Mouse (Mus musculus) kidney, embryonic 16.5 days (tissue): Measurements from ENCODE around the gene Gdf9. TPM values are rescaled to one million over a fixed set of nuclear protein-coding genes. Genes with fewer than 3 reads are reported as not detected.

Source experiments
- ATAC-seq: fragments of 200-750 bp; cut with Nextera tagmentation; 2 replicates; pipeline ENCODE4 v1.8.0; 2017; ENCODE audit warnings: moderate TSS enrichment; ENCODE audit not compliant: low FRiP score, low TSS enrichment
- H3K27ac ChIP-seq: fragments of 300-500 bp; sonication (generic); 2 replicates; pipeline ENCODE4 v1.5.1; 2014; ENCODE audit warnings: low read length
- H3K27me3 ChIP-seq: fragments of 300-500 bp; sonication (generic); 2 replicates; pipeline ENCODE4 v1.6.1; 2014; ENCODE audit warnings: low read length, control low read depth, mixed read lengths; ENCODE audit not compliant: insufficient read depth
- H3K36me3 ChIP-seq: fragments of 300-500 bp; sonication (generic); 2 replicates; pipeline ENCODE4 v1.6.1; 2014; ENCODE audit warnings: low read length, control low read depth, mixed read lengths; ENCODE audit not compliant: insufficient read depth
- H3K4me1 ChIP-seq: fragments of 300-500 bp; sonication (generic); 2 replicates; pipeline ENCODE4 v1.6.1; 2014; ENCODE audit warnings: low read length, control low read depth, mixed read lengths; ENCODE audit not compliant: insufficient read depth
- H3K4me2 ChIP-seq: fragments of 300-500 bp; sonication (generic); replicated peaks from 2 replicates; pipeline ENCODE4 v1.6.1; 2014; ENCODE audit warnings: low read depth, low read length
- H3K4me3 ChIP-seq: fragments of 300-500 bp; sonication (generic); 2 replicates; pipeline ENCODE4 v1.5.1; 2014; ENCODE audit warnings: mild to moderate bottlenecking, low read length
- H3K9ac ChIP-seq: fragments of 300-500 bp; sonication (generic); replicated peaks from 2 replicates; pipeline ENCODE4 v1.6.1; 2014; ENCODE audit warnings: low read length
- H3K9me3 ChIP-seq: fragments of 300-500 bp; sonication (generic); 2 replicates; pipeline ENCODE4 v1.6.1; 2016; ENCODE audit warnings: low read length, control low read depth
- WGBS: fragments of 180-500 bp; shearing (Covaris S2); extraction: QIAGEN DNeasy Blood & Tissue Kit; methylation state at CpG from one replicate; pipeline ENCODE4 v1.1.7; 2014; 5-methylcytosine and 5-hydroxymethylcytosine counted together
- polyA plus RNA-seq: library from polyadenylated mRNA; unstranded; fragments of >200 nt; fragmentation: Nextera tagmentation; extraction: Ambion mirVana; gene quantifications from 2 replicates; pipeline ENCODE4 v1.2.1, GENCODE M21; 2015

Gene Gdf9
- polyA plus RNA-seq, 1 experiment from 2014 or later = 1.2 TPM

DNA sequence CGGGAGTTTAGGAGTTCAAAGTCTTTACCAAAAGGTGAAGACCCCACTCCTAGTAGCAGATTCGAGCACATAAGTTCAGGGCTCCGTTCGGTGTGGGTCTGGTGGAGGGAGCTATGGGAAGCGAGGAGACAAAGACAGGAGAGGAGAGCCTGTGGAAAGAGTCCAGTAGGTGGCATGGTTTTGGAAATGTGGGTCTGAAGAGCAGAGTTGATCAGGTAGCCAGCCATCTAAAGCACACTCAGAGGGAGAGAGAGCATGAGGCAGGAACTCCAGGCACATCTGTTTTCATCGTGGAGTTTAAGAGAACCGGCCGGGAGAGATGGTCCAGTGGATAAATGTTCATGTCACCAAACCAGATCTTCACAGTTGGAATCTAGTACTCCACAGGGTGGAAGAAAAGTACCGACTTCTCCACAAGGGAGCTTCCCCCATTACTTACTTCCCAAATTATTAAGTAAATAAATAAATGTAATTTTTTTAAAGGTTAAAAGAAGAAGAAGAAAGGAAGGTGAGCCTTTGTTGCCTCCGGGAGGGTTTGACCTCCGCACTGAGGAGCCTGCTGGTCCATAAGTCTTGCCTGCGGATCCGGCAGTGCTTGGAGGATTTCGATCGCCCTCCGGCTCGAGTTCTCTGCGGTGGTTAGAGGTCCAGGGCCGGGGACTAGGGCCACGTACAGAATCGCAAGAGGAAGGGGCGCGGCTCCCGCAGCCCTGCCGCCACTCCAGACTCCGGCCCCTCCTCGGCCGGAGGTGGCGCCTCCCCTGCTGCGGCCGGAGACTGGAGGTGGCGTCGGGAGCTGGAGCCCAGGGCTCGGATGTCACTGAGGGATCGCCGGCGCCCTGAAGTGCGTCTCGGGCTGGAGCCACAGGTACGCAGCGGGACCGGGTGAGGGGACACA is 25.9 kb downstream of the Gdf9 start, which contains the start of the genes Gm10447 and Shroom1:
Gene Gm10447, minus strand, starts transcription at position 637 of the 898 bp plus-strand sequence.
Gene Shroom1, plus strand, starts transcription at position 732 of the 898 bp plus-strand sequence.
- Histone ChIP-seq H3K4me1 (peaks cover 10% of the 10 kb centered on the region), H3K4me3 (peak within 1 kb of the TSS; percentile 62), H3K36me3 (no peaks in the 10 kb centered on the region), H3K9me3 (no peaks in the 10 kb centered on the region), H3K27me3 (0 out of 2 replicates have a peak, but pooled peaks cover 6% of the 10 kb centered on the region), H3K27ac (no peak within 1 kb of the TSS), H3K9ac (peak within 1 kb of the TSS; percentile 70), H3K4me2 (peak within 1 kb of the TSS; percentile 92)
- peak; percentile 87 for ATAC-seq
- 2% methylated on average over 41 of the region's 42 CpGs for WGBS

DNA sequence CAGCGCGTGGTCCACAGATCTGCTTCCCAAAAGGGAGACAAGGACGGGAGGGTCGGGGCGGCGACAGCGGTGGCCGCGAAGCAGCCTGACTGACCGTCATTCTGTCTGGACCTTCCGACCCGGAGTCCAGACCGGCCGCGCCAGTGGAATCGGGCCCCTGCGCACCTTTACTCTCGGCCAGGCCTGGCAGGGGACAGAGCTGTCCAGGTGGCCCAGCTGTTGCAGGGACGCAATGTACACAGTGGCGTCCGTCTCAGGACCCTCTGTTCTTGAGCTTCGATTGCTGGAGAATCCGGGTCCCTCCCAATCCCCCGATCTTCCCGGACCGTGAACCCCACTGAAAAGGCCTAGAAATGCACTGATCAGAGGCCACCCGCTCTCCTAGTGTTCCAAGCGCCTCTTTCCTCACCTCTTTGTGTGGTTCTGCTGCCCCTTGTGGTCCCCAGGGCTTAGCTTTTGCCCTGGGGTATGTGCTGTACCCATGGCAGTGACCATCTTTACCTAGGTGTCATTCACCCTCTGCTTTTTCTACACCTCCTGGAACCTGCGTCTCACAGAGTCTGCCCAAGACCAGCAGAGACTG is 26.6 kb downstream of the Gdf9 start:
- WGBS = 5% methylated on average over 29 of the region's 29 CpGs
- Histone ChIP-seq H3K4me1 (peaks cover 17% of the 10 kb centered on the region), H3K9me3 (no peaks in the 10 kb centered on the region), H3K36me3 (no peaks in the 10 kb centered on the region), H3K4me2 (peak overlapping the region; percentile 92), H3K27me3 (peaks cover 11% of the 10 kb centered on the region), H3K4me3 (peak overlapping the region; percentile 62), H3K9ac (peak overlapping the region; percentile 70), H3K27ac (no peak overlapping the region)
- ATAC-seq = peak; percentile 32

DNA sequence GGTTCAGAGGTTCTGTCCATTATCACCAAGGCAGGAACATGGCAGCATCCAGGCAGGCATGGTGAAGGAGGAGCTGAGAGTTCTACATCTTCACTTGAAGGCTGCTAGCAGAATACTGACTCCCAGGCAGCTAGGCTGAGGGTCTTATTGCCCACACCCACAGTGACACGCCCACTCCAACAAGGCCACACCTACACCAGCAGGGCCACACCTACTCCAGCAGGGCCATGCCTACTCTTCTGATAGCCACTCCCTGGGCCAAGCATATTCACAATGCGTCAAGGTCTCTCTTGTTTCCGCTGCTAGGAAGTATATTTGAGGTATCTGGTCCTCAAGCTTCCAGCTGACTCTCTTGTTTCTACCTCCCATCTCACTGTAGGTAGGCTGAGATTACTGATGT is 28.2 kb downstream of the Gdf9 start:
- Histone ChIP-seq H3K9me3 (no peaks in the 10 kb centered on the region), H3K9ac (no peak overlapping the region), H3K4me3 (no peak overlapping the region), H3K36me3 (no peaks in the 10 kb centered on the region), H3K4me2 (no peak overlapping the region), H3K27me3 (peaks cover 27% of the 10 kb centered on the region), H3K4me1 (peaks cover 27% of the 10 kb centered on the region), H3K27ac (no peak overlapping the region)
- 60% methylated on average over 3 of the region's 3 CpGs for whole genome bisulfite sequencing
- ATAC-seq = no peak

DNA sequence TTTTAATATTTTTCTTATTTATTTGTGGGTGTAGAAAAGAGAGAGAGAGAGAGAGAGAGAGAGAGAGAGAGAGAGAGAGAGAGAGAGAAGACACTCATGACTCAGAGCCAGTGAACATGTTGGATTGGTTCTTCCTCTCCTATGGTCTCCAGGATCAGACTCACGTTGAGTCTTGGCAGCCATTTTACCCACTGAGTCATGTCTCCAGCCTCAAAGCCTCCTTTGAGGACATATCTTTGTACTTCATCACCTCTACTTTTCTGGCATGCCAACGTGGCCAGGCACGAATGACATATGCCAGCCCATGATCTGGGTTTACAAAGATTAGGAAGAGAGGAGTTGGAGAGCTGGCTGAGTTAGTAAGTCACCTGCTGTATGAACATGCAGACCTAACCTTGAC is 29.4 kb downstream of the Gdf9 start:
- no peak overlapping the region for H3K4me3 ChIP-seq
- no peaks in the 10 kb centered on the region for H3K9me3 ChIP-seq
- no peak overlapping the region for H3K4me2 ChIP-seq
- 83% methylated on average over 3 of the region's 3 CpGs for WGBS
- H3K27me3 ChIP-seq = peaks cover 37% of the 10 kb centered on the region
- no peaks in the 10 kb centered on the region for H3K36me3 ChIP-seq
- no peak overlapping the region for H3K27ac ChIP-seq
- peaks cover 28% of the 10 kb centered on the region for H3K4me1 ChIP-seq
- ATAC-seq = no peak
- no peak overlapping the region for H3K9ac ChIP-seq

DNA sequence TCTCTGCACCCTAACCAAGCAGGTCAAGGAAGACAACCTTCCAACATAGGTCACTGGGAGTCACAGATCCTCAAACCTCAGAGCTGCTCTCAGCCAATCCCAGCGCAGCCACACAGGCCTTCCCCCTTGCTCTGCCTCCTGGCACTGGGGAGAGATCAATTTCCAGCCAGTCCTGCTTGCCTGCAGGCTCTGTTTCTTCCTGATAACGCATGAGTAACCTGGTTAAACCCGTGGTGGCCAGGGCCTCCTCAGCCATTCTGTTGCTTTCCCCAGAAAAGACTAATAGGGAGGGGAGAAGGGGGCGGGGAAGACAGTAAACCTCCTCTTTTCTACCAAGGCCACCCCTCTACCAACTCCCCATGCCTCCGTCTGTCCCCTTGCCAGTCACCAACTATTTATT is 30.9 kb downstream of the Gdf9 start:
- H3K9me3 ChIP-seq = no peaks in the 10 kb centered on the region
- peaks cover 52% of the 10 kb centered on the region for H3K27me3 ChIP-seq
- no peak for ATAC-seq
- H3K4me2 ChIP-seq = no peak overlapping the region
- H3K4me1 ChIP-seq = peaks cover 34% of the 10 kb centered on the region
- 17% methylated on average over 5 of the region's 5 CpGs for WGBS
- no peak overlapping the region for H3K9ac ChIP-seq
- no peaks in the 10 kb centered on the region for H3K36me3 ChIP-seq
- no peak overlapping the region for H3K4me3 ChIP-seq
- H3K27ac ChIP-seq = no peak overlapping the region

DNA sequence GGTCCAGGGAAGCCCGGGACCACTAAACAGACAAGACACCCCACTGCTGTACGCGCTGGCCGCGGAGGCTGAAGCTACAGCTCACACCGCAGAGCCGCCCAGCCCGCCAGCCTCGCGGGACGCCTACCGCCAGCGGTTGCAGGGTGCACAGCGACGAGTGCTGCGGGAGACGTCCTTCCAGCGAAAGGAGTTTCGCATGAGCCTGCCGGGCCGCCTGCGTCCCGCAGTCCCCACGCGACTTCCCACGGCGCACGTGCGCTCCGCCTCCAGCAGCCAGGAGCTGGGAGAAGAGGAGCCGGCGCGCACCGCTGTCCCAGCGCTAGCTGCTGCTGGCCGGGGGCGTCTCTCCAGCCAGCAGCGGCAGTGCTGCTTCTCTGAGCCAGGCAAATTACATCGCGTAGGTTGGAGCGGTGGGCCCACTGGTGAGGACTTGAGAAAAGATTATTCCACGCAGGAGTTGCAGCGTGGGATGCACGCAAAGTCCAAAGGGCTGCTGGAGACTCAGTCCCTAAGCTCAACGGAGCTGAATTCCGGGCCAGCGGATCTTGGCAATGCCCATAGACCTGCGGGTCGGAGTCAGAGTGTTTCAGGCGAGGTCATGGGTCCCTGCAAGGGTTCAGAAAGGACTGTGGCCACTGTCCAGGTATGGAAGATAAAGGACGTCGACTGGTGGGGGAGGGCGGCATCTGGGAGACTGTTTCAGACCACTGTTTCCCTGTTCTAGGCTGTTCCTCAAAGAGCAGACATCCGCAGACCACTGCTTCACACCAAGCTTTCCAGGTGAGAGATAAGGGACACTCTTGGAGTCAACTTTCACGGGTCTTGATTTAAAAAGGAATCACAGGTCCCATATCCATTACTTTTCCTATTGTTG is 33.0 kb downstream of the Gdf9 start:
- Histone ChIP-seq H3K27me3 (peaks cover 54% of the 10 kb centered on the region), H3K36me3 (no peaks in the 10 kb centered on the region), H3K9me3 (no peaks in the 10 kb centered on the region), H3K4me1 (peaks cover 30% of the 10 kb centered on the region), H3K27ac (no peak overlapping the region), H3K9ac (peak overlapping the region; percentile 53), H3K4me3 (peak overlapping the region; percentile 47), H3K4me2 (peak overlapping the region; percentile 64)
- ATAC-seq = no peak; the same call in 1 of the 2 replicates
- 6% methylated on average over 53 of the region's 55 CpGs for WGBS

DNA sequence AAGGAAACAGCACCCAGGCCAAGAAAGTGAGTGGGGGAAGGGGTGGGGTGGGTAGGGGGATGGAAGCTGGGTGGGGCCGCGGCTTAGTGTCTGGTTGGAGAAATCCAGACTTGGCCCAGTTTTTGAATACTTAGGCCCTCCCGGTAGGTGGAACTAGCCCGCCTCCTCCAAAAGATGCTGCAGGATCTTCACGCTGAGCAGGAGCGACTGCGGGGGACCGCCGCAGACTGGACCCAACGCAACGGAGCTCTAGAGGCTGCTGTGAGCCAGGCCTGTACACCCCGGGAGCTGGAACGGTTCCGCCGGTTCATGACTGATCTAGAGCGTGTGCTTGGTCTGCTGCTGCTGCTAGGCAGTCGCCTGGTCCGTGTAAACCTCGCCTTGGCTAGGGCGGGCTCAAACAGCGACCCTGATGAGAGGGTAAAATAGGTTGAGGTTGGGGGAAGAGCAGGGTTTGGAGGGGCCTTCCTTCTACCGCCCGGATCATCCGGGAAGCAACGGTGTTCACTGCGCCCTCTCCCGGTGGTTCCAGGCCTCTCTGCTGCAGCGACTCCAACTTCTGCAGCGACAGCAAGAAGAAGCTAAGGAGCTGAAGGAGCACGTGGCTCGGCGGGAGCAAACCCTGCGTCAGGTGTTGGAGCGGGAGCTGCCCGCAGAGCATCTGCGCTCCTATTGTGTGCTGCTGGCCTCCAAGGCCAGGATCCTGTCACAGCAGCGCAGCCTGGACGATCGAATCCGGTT is 35.6 kb downstream of the Gdf9 start:
- peaks cover 73% of the 10 kb centered on the region for H3K27me3 ChIP-seq
- no peaks in the 10 kb centered on the region for H3K9me3 ChIP-seq
- peak; percentile 26; the same call in 1 of the 2 replicates for ATAC-seq
- H3K27ac ChIP-seq = no peak overlapping the region
- peak overlapping the region; percentile 67 for H3K4me2 ChIP-seq
- H3K9ac ChIP-seq = peak overlapping the region; percentile 64
- WGBS = 7% methylated on average over 40 of the region's 40 CpGs
- H3K4me3 ChIP-seq = peak overlapping the region; percentile 46
- peaks cover 37% of the 10 kb centered on the region for H3K4me1 ChIP-seq
- H3K36me3 ChIP-seq = no peaks in the 10 kb centered on the region

DNA sequence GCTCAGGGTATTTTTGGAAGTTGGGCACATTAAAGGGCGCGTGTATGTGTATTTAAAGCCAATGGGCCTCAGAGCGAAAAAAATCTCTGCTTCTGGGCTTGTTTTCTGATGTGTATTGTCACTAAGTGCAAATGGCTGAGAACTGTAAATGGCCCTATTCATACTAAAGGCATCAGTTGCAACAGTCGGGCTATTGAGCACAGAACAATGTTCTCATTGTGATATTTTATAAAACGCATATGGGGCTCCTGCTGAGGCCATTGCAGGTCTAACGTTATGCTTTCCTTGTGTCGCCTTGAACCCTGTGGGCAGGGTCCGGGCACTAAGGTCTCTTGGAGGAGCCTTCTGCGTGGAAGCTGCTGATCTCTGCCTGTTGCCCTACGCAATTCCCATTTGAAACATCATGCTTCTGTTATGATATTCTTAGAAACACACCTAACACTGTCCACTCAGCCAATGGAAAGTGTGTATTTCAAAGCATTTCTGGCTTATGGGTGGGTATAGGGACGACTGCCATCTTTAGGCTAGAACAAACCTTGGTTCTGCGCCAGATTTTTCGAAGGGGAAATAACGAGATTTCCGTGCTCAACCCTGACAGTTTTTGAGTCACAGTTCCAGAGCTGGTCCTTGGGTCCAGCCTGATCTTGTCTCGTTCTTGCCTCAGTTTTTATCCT is 38.6 kb downstream of the Gdf9 start:
- peaks cover 66% of the 10 kb centered on the region for H3K27me3 ChIP-seq
- H3K9me3 ChIP-seq = no peaks in the 10 kb centered on the region
- H3K4me1 ChIP-seq = peaks cover 16% of the 10 kb centered on the region
- ATAC-seq = no peak
- H3K4me3 ChIP-seq = peak overlapping the region; percentile 20; the same call in 1 of the 2 replicates
- no peaks in the 10 kb centered on the region for H3K36me3 ChIP-seq
- H3K9ac ChIP-seq = peak overlapping the region; percentile 27; the same call in 1 of the 2 replicates
- H3K4me2 ChIP-seq = peak overlapping the region; percentile 44
- 45% methylated on average over 16 of the region's 16 CpGs for WGBS
- H3K27ac ChIP-seq = no peak overlapping the region
